Mouse (Mus musculus) CD4-positive helper T cell, adult 2 months (primary cell): ENCODE measurements around the gene Higd1a.
A peak's percentile ranks its signal among the peaks of the same experiment; 100 is the strongest.

ENCODE experiments used
- DNase-seq: peaks from one replicate; pipeline ENCODE4 v3.0.0-alpha.2; 2012; ENCODE audit warnings: low read depth, missing footprints, low spot score

Higd1a gene

GRCm38 (mm10) chr9:121880840-121881239 lies 22.7 kb upstream of the Higd1a start:
- peak; percentile 79 for DNase-seq

GRCm38 (mm10) chr9:121877052-121877740 lies 19.0 kb upstream of the Higd1a start:
- no peak for DNase-seq

GRCm38 (mm10) chr9:121873578-121873977 lies 15.4 kb upstream of the Higd1a start:
- DNase-seq = no peak

- DNase-seq = no peak
Observed at GRCm38 (mm10) chr9:121872062-121872683, 14.0 kb upstream of the Higd1a start.

- DNase-seq = no peak
Observed at GRCm38 (mm10) chr9:121869973-121870515, 11.9 kb upstream of the Higd1a start.

- no peak for DNase-seq
Observed at GRCm38 (mm10) chr9:121869432-121869831, 11.3 kb upstream of the Higd1a start.

GRCm38 (mm10) chr9:121868236-121868635 lies 10.1 kb upstream of the Higd1a start:
- no peak for DNase-seq

GRCm38 (mm10) chr9:121867632-121868031 lies 9.5 kb upstream of the Higd1a start:
- DNase-seq = no peak

GRCm38 (mm10) chr9:121865425-121866008 lies 7.4 kb upstream of the Higd1a start:
- no peak for DNase-seq

GRCm38 (mm10) chr9:121864837-121865236 lies 6.7 kb upstream of the Higd1a start:
- DNase-seq = no peak

- no peak for DNase-seq
Observed at GRCm38 (mm10) chr9:121860921-121861320, 2.8 kb upstream of the Higd1a start.

- DNase-seq = no peak
Observed at GRCm38 (mm10) chr9:121859345-121859744, 1.2 kb upstream of the Higd1a start.

- DNase-seq = peak; percentile 98
Observed at GRCm38 (mm10) chr9:121857474-121858152, 549 bp downstream of the Higd1a start.

- peak; percentile 70 for DNase-seq
Observed at GRCm38 (mm10) chr9:121856649-121857416, 1.3 kb downstream of the Higd1a start.

- DNase-seq = no peak
Observed at GRCm38 (mm10) chr9:121854246-121854645, 3.9 kb downstream of the Higd1a start.

- DNase-seq = no peak
Observed at GRCm38 (mm10) chr9:121847842-121848241, 10.3 kb downstream of the Higd1a start.

GRCm38 (mm10) chr9:121847138-121847537 lies 11.0 kb downstream of the Higd1a start:
- no peak for DNase-seq

- DNase-seq = peak; percentile 62
Observed at GRCm38 (mm10) chr9:121846526-121847118, 11.5 kb downstream of the Higd1a start.

- peak; percentile 23 for DNase-seq
Observed at GRCm38 (mm10) chr9:121842914-121843313, 15.2 kb downstream of the Higd1a start.

- no peak for DNase-seq
Observed at GRCm38 (mm10) chr9:121839622-121839965, 18.6 kb downstream of the Higd1a start.
